Mouse (Mus musculus): ENCODE results near the gene Syngr3. TPM values are rescaled to one million over a fixed set of nuclear protein-coding genes. Genes with fewer than 3 reads are reported as not detected.

Gene Syngr3
- total and polyA plus RNA-seq, 2 experiments from 2014 or later = 221 to 290 TPM

DNA sequence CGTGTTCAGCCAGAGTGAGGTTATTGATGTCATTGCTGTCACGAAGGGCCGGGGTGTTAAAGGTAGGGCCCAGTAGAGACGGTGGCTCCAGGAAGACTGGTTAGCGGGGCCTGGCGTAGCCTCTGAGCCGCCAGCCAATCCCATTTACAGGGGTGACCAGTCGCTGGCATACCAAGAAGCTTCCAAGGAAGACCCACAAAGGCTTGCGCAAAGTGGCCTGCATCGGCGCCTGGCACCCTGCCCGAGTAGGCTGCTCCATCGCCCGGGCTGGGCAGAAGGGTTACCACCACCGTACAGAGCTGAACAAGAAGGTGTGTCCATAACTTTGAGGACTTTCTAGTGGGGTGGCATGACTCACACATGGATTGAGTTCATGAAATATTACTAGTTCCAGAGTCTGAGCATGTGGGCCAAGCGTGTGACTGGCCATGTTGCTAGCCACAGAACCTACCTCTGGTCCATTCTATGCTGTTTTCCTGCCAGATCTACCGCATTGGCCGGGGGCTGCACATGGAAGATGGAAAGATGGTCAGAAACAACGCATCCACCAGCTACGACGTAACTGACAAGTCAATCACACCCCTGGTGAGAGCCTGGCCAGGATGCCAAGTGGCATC is 43.8 kb upstream of the Syngr3 start:
- H3K4me2 ChIP-seq (ENCODE audit: low read depth) = no peak overlapping the region
- H3K27me3 ChIP-seq (ENCODE audit: insufficient read depth, low read length) = no peaks in the 10 kb centered on the region
- no peaks in the 10 kb centered on the region for H3K4me1 ChIP-seq (ENCODE audit: insufficient read depth)
- H3K9me3 ChIP-seq (ENCODE audit: low read length) = no peaks in the 10 kb centered on the region
- no peak overlapping the region for H3K4me3 ChIP-seq (ENCODE audit: low read depth, low read length)
- H3K27ac ChIP-seq (ENCODE audit: low read depth, low read length) = no peak overlapping the region
- WGBS = 89% methylated on average over 21 of the region's 21 CpGs
- H3K36me3 ChIP-seq (ENCODE audit: insufficient read depth) = no peaks in the 10 kb centered on the region
- no peak for ATAC-seq
- TF ChIP-seq CTCF (IDR thresholded peaks at IDR 0.05; ENCODE audit: low read depth) = no peak
- DNase-seq = no peak
- H3K9ac ChIP-seq = no peak overlapping the region

DNA sequence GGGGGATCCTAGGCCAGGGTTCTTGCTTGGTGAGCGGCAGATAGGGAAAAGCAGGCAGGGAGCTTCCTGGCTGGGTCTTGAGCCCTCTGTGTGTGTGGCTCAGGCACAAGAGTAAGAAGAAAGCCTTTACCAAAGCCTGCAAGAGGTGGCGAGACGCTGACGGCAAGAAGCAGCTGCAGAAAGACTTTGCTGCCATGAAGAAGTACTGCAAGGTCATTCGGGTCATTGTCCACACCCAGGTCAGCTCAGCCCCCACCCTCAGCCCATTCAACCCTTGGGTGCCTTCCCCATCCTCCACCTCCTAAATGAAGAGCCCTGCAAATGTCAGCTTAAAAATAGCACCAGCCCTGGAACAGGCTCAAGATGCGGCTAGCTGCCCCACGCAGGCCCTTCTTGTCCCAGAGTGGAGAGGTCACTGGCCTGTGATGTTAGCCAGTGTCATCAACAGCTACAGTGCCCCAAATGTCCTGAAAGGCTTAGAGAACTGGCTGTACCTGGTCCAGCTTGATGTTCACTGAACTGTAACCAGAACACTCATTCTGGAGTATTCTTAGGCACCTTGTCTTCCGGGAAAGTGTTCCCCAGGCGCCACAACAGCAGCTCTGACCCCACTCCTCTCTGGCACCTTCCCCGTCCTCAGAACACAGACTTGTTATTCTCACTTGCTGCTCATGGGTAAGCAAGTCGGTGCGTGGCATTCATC is 42.6 kb upstream of the Syngr3 start:
- Histone ChIP-seq H3K36me3 (ENCODE audit: insufficient read depth) (no peaks in the 10 kb centered on the region), H3K27ac (ENCODE audit: low read depth, low read length) (no peak overlapping the region), H3K4me1 (ENCODE audit: insufficient read depth) (no peaks in the 10 kb centered on the region), H3K9ac (no peak overlapping the region), H3K4me3 (ENCODE audit: low read depth, low read length) (no peak overlapping the region), H3K4me2 (ENCODE audit: low read depth) (no peak overlapping the region), H3K27me3 (ENCODE audit: insufficient read depth, low read length) (no peaks in the 10 kb centered on the region), H3K9me3 (ENCODE audit: low read length) (no peaks in the 10 kb centered on the region)
- DNase-seq (no peak), ATAC-seq (no peak)
- WGBS = 86% methylated on average over 12 of the region's 12 CpGs
- no peak for TF ChIP-seq CTCF (IDR thresholded peaks at IDR 0.05; ENCODE audit: low read depth)

DNA sequence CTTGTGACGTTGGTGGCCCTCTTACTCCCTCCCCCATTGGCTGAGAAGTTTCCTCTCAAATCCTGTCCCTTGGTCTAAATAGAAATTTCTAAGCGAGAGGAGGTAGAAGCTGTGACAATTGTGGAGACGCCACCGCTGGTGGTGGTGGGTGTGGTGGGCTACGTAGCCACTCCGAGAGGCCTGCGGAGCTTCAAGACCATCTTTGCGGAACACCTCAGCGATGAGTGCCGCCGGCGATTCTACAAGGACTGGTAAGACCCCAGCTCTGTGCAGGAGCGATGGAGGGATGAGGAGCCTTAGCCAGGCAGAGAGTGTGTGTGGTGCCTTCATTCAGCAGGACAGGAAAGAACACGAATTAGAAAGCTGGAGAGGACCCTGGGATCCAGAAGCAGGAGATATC is 41.0 kb upstream of the Syngr3 start:
- Histone ChIP-seq H3K27me3 (ENCODE audit: insufficient read depth, low read length) (no peaks in the 10 kb centered on the region), H3K4me1 (ENCODE audit: insufficient read depth) (no peaks in the 10 kb centered on the region), H3K9ac (no peak overlapping the region), H3K9me3 (ENCODE audit: low read length) (no peaks in the 10 kb centered on the region), H3K4me3 (ENCODE audit: low read depth, low read length) (no peak overlapping the region), H3K27ac (ENCODE audit: low read depth, low read length) (no peak overlapping the region), H3K4me2 (ENCODE audit: low read depth) (no peak overlapping the region), H3K36me3 (ENCODE audit: insufficient read depth) (no peaks in the 10 kb centered on the region)
- ATAC-seq = no peak
- no peak for DNase-seq
- WGBS = 80% methylated on average over 14 of the region's 14 CpGs
- TF ChIP-seq CTCF (IDR thresholded peaks at IDR 0.05; ENCODE audit: low read depth) = no peak

DNA sequence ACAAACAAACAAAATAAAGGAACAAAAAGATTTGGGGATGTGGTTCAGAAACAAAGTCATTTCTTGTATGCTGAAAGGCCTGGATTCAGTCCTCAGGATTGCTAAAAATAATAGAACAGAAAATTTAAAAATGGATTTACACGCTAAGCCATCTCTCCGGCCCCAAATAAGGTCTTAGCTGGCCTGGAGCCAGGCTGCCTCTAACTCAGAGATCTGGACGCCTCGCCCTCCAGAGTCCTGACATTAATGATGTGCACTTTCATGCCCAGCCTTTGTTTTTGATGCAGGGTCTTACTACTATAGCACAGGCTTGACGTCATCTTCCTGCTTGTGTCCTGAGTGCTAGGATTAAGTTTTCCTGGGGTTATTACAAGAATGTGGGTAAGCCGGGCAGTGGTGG is 39.3 kb upstream of the Syngr3 start:
- Histone ChIP-seq H3K9ac (no peak overlapping the region), H3K4me2 (ENCODE audit: low read depth) (no peak overlapping the region), H3K36me3 (ENCODE audit: insufficient read depth) (no peaks in the 10 kb centered on the region), H3K9me3 (ENCODE audit: low read length) (no peaks in the 10 kb centered on the region), H3K4me3 (ENCODE audit: low read depth, low read length) (no peak overlapping the region), H3K27ac (ENCODE audit: low read depth, low read length) (no peak overlapping the region), H3K27me3 (ENCODE audit: insufficient read depth, low read length) (no peaks in the 10 kb centered on the region), H3K4me1 (ENCODE audit: insufficient read depth) (no peaks in the 10 kb centered on the region)
- 73% methylated on average over 6 of the region's 6 CpGs for WGBS
- DNase-seq (no peak), ATAC-seq (no peak)
- TF ChIP-seq CTCF (IDR thresholded peaks at IDR 0.05; ENCODE audit: low read depth) = no peak

DNA sequence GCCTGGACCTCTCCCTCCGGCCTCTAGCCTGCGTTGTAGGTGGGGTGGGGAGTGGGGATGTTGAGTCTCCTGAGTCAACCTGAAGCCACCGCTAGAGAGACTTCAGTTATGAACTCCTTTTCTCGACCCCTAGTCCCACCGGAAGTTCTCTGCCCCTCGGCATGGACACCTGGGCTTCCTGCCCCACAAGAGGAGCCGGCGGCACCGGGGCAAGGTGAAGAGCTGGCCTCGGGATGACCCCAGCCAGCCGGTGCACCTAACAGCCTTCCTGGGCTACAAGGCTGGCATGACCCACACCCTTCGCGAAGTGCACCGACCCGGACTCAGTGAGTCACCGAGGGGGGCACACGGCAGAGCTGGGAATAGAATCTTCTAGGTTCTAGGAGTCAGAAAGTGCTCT is 38.4 kb upstream of the Syngr3 start:
- Histone ChIP-seq H3K27me3 (ENCODE audit: insufficient read depth, low read length) (no peaks in the 10 kb centered on the region), H3K27ac (ENCODE audit: low read depth, low read length) (no peak overlapping the region), H3K4me3 (ENCODE audit: low read depth, low read length) (no peak overlapping the region), H3K9me3 (ENCODE audit: low read length) (no peaks in the 10 kb centered on the region), H3K4me1 (ENCODE audit: insufficient read depth) (peaks cover 3% of the 10 kb centered on the region; the same call in 1 of the 2 replicates), H3K9ac (no peak overlapping the region), H3K4me2 (ENCODE audit: low read depth) (no peak overlapping the region), H3K36me3 (ENCODE audit: insufficient read depth) (no peaks in the 10 kb centered on the region)
- DNase-seq (no peak), ATAC-seq (no peak)
- TF ChIP-seq CTCF (IDR thresholded peaks at IDR 0.05; ENCODE audit: low read depth) = no peak
- 74% methylated on average over 17 of the region's 17 CpGs for WGBS

DNA sequence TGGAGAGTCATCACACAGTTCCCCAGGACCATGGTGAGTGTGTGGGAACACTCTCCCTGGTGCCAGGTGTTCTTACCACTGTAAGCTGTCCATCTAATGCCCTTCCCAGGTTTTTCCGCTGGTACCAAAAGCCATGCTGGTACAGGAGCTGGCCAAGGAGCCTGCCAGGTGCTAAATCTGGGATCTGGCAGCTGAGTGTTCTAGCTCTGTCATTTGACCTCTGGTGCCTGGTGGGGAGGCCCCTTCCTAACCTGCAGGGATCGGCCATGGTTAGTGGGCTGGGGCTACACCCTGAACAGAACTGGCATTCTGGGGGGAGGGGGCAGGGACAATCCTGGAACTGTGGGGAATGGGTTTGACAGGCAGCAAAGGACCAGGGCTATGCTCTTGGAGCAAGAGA is 37.9 kb upstream of the Syngr3 start, which contains the start of gene Rpl3l:
Rpl3l (plus strand) TSS at position 203 of the 400 bp plus-strand sequence.
- 73% methylated on average over 2 of the region's 2 CpGs for WGBS
- Histone ChIP-seq H3K9me3 (ENCODE audit: low read length) (no peaks in the 10 kb centered on the region), H3K27ac (ENCODE audit: low read depth, low read length) (no peak within 1 kb of the TSS), H3K4me1 (ENCODE audit: insufficient read depth) (peaks cover 4% of the 10 kb centered on the region; the same call in 1 of the 2 replicates), H3K36me3 (ENCODE audit: insufficient read depth) (no peaks in the 10 kb centered on the region), H3K9ac (no peak within 1 kb of the TSS), H3K4me3 (ENCODE audit: low read depth, low read length) (no peak within 1 kb of the TSS), H3K4me2 (ENCODE audit: low read depth) (no peak within 1 kb of the TSS), H3K27me3 (ENCODE audit: insufficient read depth, low read length) (no peaks in the 10 kb centered on the region)
- no peak for TF ChIP-seq CTCF (IDR thresholded peaks at IDR 0.05; ENCODE audit: low read depth)
- DNase-seq (no peak), ATAC-seq (no peak)

DNA sequence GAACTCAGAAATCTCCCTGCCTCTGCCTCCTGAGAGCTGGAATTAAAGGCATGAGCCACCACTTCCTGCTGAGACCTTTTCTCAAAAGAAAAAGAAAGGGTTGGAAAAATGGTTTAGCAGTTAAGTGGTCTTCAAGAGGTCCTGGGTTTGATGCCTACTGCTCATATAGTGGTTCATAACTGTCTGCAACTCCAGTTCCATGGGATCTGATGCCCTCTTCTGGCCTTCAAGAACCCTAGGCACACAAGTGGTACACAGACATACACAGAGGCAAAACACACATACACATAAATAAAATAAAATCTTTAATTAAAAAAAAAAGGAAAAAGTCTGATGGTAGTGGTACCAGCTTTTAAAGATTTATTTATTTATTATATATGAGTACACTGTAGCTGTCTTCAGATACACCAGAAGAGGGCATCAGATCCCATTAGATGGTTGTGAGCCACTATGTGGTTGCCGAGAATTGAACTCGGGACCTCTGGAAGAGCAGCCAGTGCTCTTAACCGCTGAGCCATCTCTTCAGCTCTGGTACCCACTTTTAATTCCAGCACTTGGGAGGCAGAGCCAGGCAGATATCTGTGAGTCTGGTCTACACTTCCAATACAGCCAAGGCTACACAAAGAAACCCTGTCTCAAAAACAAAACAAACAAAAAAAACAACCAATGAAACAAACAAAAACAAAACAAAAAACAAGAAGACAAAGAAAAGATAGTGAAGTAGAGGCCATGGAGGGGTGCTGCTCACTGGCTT is 36.1 kb upstream of the Syngr3 start:
- Histone ChIP-seq H3K4me2 (ENCODE audit: low read depth) (no peak overlapping the region), H3K36me3 (ENCODE audit: insufficient read depth) (peaks cover 14% of the 10 kb centered on the region), H3K9ac (no peak overlapping the region), H3K27ac (ENCODE audit: low read depth, low read length) (no peak overlapping the region), H3K4me1 (ENCODE audit: insufficient read depth) (peaks cover 11% of the 10 kb centered on the region), H3K4me3 (ENCODE audit: low read depth, low read length) (no peak overlapping the region), H3K27me3 (ENCODE audit: insufficient read depth, low read length) (no peaks in the 10 kb centered on the region), H3K9me3 (ENCODE audit: low read length) (no peaks in the 10 kb centered on the region)
- WGBS = 72% methylated on average over 3 of the region's 3 CpGs
- no peak for TF ChIP-seq CTCF (IDR thresholded peaks at IDR 0.05; ENCODE audit: low read depth)
- no peak for ATAC-seq
- no peak for DNase-seq

Measured in forebrain, postnatal 0 days (tissue).